Comparison of ENCODE assay signal across 17 mouse cellular contexts in the genomic region with DNA sequence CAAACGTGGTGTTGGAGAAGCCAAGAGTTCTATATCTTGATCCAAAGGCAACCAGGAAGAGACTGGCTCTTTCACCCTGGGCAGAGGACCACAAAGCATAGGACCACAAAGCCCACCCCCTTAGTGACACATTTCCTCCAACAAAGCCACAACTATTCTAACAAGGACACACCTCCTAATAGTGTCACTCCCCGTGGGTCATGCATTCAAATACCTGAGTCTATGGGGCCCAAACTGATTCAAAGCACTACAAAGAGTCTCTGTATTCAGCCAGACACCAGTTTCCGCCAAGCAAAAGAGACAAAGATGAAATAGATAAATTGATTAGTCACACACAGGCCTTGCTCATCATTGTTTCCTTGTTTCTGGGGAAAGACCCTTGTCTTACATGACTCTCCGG.
A peak's percentile ranks its signal among the peaks of the same experiment; 100 is the strongest.
DNase-seq lines count a peak whose midpoint lies in the region; ATAC-seq lines count a peak whose summit lies in the region.
"Had no signal": no experiment of that assay in that cellular context is flagged by ENCODE, and none has a peak within 500 bp of the region (broad histone marks: within the 10 kb centered on the region; RNA-seq: fewer than 3 reads in every experiment).

No protein-coding gene starts in this region.

- peak; percentile 37 for DNase-seq in embryo, embryonic 10.5 days (ENCODE audit: low spot score)
- no peak for DNase-seq in embryo, embryonic 11 days
- peak; percentile 85 for DNase-seq in CD4-positive helper T cell, adult 2 months (ENCODE audit: low read depth, low spot score)
- peak; percentile 39 for DNase-seq in naive thymus-derived CD4-positive, alpha-beta T cell, adult 2 months (ENCODE audit: low read depth)
- no peak for DNase-seq in gastrocnemius, adult 18-20 months (ENCODE audit: low spot score)
- no peak for DNase-seq in kidney, adult 11 months
- DNase-seq: adrenal gland, postnatal 25 days; cerebellum, adult 11 months; cerebellum, postnatal 14 days; heart, adult 2 months; heart, postnatal 4 days; kidney, adult 18-20 months; liver, embryonic 13.5 days; lung, embryonic 14.5 days; thymus, postnatal 14 days had no signal

- ATAC-seq in activated CD4-positive, CD25-positive, alpha-beta regulatory T cell, adult 4 months: peak; percentile 90
- ATAC-seq: Patski had no signal

Comparison
In these comparisons a context has a peak if more than half of its experiments do, and no peak if none do; other contexts are left out.
1. DNase-seq: peak in embryo, embryonic 10.5 days (single experiment), CD4-positive helper T cell, adult 2 months (single experiment) and naive thymus-derived CD4-positive, alpha-beta T cell, adult 2 months (single experiment); none in embryo, embryonic 11 days (single experiment), gastrocnemius, adult 18-20 months (single experiment) and kidney, adult 11 months (single experiment).